Mouse (Mus musculus) hindbrain, embryonic 11.5 days (tissue): ENCODE results near the gene Per2. TPM values are rescaled to one million over a fixed set of nuclear protein-coding genes. Genes with fewer than 3 reads are reported as not detected.

Experiments used
- ATAC-seq: fragments of 200-750 bp; cut with Nextera tagmentation; 2 replicates; pipeline ENCODE4 v1.8.0; 2017; ENCODE audit warnings: mild to moderate bottlenecking, moderate TSS enrichment, moderate library complexity; ENCODE audit not compliant: low FRiP score
- DNase-seq: peaks from one replicate; pipeline ENCODE4 v3.0.0-alpha.2; 2015; ENCODE audit warnings: low spot score
- H3K27ac ChIP-seq: fragments of 300-500 bp; sonication (generic); 2 replicates; pipeline ENCODE4 v1.5.1; 2014; ENCODE audit warnings: mild to moderate bottlenecking, low read depth, low read length
- H3K27me3 ChIP-seq: fragments of 300-500 bp; sonication (generic); 2 replicates; pipeline ENCODE4 v1.6.1; 2014; ENCODE audit warnings: mild to moderate bottlenecking, low read length, moderate library complexity, mixed read lengths; ENCODE audit not compliant: control insufficient read depth, insufficient read depth
- H3K36me3 ChIP-seq: fragments of 300-500 bp; sonication (generic); 2 replicates; pipeline ENCODE4 v1.6.1; 2014; ENCODE audit warnings: mild to moderate bottlenecking, low read length, moderate library complexity, mixed read lengths; ENCODE audit not compliant: control insufficient read depth, insufficient read depth
- H3K4me1 ChIP-seq: fragments of 300-500 bp; sonication (generic); replicated peaks from 2 replicates; pipeline ENCODE4 v1.6.1; 2014; ENCODE audit warnings: low read length, mixed read lengths; ENCODE audit not compliant: control insufficient read depth, insufficient read depth
- H3K4me2 ChIP-seq: fragments of 300-500 bp; sonication (generic); replicated peaks from 2 replicates; pipeline ENCODE4 v1.6.1; 2014; ENCODE audit warnings: mild to moderate bottlenecking, low read depth, low read length
- H3K4me3 ChIP-seq: fragments of 300-500 bp; sonication (generic); 2 replicates; pipeline ENCODE4 v1.5.1; 2014; ENCODE audit warnings: low read depth, low read length
- H3K9ac ChIP-seq: fragments of 300-500 bp; sonication (generic); 2 replicates; pipeline ENCODE4 v1.6.1; 2014; ENCODE audit warnings: low read depth, low read length
- H3K9me3 ChIP-seq: fragments of 300-500 bp; sonication (generic); 2 replicates; pipeline ENCODE4 v1.6.1; 2016; ENCODE audit warnings: low read length; ENCODE audit not compliant: control insufficient read depth
- WGBS: fragments of 180-500 bp; shearing (Covaris S2); extraction: QIAGEN DNeasy Blood & Tissue Kit; methylation state at CpG from one replicate; pipeline ENCODE4 v1.1.7; 2014; 5-methylcytosine and 5-hydroxymethylcytosine counted together
- polyA plus RNA-seq: library from polyadenylated mRNA; unstranded; fragments of >200 nt; fragmentation: Nextera tagmentation; extraction: Ambion mirVana; gene quantifications from 2 replicates; pipeline ENCODE4 v1.2.1, GENCODE M21; 2014

Gene Per2
- polyA plus RNA-seq, 1 experiment from 2014 or later, result 2.8 TPM

DNA sequence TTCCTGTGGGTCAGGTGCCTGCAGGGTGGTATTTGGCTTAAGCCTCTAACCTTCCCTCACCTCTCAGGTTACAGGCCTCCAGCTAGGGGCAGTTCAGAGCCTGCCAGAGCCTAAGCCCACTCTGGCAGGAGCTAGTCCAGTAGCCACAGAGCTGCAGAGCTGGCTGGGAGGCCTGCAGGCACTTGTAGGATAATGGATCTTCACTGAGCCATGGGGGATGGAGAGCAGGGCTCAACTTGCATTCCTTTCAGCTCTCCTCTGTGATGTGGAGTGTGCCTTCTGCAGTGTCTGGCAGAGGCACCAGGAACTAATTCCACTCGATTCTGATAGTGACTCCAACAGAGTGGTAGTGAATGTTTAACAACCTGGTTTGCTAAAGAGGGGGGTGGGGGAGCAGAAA is 6.1 kb upstream of the Per2 start:
- no peak for ATAC-seq
- H3K9ac ChIP-seq, result no peak overlapping the region

DNA sequence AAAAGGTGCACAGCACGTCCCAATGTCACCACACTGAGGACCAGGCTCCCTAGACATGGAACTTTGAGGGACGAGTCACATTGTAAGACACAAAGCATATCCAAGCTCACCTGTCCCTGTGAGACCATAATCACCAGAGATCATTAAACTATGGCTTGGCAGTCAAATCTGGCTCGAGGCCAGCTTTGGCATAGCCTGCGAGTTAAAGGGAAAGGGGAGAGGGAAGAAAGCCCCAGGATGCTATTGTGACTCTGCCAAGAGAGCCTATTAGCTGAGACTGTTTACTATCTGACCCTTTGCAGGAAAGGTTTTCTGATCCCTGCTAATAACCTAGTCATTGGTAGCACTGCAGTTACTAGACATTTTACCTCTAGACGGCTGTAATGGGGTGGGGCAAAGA is 5.3 kb upstream of the Per2 start:
- H3K9ac ChIP-seq, result no peak overlapping the region

More for the DNA sequence above, 6.1 kb upstream of the Per2 start:
- Histone ChIP-seq H3K36me3 (no peaks in the 10 kb centered on the region), H3K4me3 (no peak overlapping the region), H3K4me2 (no peak overlapping the region), H3K27me3 (no peaks in the 10 kb centered on the region), H3K4me1 (no peaks in the 10 kb centered on the region), H3K9me3 (no peaks in the 10 kb centered on the region), H3K27ac (no peak overlapping the region)
- no peak for DNase-seq
- WGBS, result 19% methylated on average over 1 of the region's 1 CpGs

DNA sequence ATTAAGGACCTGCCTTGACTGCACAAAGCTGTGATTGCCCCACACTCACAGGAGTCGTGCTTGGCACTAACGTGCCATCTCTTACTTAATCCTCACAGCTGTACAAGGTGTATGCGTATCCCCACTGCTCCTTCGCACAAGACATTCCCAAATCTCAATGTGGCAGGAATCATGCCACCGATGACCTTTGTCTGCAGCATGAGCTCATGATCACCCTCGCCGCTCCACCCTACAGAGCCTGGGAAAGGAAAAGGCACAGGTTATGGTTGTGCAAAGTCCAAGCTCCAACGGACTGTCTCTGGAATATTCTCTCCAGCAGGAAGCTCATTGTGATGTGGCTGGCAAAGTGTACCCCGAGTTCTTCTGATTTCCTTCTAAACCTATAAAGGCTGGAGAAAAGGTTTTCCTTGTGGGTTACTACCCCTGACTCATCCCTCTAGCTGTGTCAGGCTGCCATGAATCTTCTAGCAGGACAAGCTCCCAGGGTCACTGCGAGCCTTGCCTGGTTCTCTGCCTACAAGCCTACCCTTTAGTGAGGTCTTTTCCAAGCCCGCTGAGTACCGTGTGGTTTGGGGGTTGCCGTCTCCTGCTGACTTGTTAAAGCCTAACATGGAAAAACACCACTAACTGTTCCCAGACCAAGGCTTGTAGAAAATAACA is 4.3 kb upstream of the Per2 start:
- DNase-seq (no peak), ATAC-seq (no peak)
- 89% methylated on average over 13 of the region's 13 CpGs for WGBS
- Histone ChIP-seq H3K27me3 (no peaks in the 10 kb centered on the region), H3K4me3 (no peak overlapping the region), H3K4me2 (no peak overlapping the region), H3K36me3 (no peaks in the 10 kb centered on the region), H3K9ac (no peak overlapping the region), H3K9me3 (no peaks in the 10 kb centered on the region), H3K4me1 (no peaks in the 10 kb centered on the region), H3K27ac (no peak overlapping the region)

More for the DNA sequence above, 5.3 kb upstream of the Per2 start:
- Histone ChIP-seq H3K36me3 (no peaks in the 10 kb centered on the region), H3K27ac (no peak overlapping the region), H3K4me3 (no peak overlapping the region), H3K27me3 (no peaks in the 10 kb centered on the region), H3K9me3 (no peaks in the 10 kb centered on the region), H3K4me1 (no peaks in the 10 kb centered on the region), H3K4me2 (no peak overlapping the region)
- DNase-seq (no peak), ATAC-seq (no peak)
- 71% methylated on average over 5 of the region's 5 CpGs for WGBS

DNA sequence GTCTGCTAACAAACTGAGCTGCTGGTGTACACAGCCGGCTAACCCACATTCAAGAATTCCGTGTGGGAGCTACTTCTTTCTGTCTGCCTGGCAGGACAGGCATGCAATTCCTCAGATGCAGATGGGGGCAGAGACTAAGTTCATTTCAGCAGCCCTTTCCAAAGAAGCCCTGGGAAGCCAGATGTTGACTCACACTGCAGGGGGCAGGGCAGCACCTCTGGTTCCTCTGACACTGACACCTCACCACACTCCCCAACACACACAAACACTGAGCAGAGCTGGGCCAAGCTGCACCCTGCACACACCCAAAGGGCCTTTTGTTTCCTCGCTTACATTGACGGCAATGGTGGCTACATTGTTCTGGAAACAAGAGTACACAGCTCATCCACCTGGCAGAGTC is 1.4 kb upstream of the Per2 start:
- H3K4me3 ChIP-seq, result no peak overlapping the region
- 30% methylated on average over 4 of the region's 4 CpGs for WGBS
- no peaks in the 10 kb centered on the region for H3K9me3 ChIP-seq
- no peak overlapping the region for H3K27ac ChIP-seq
- no peak overlapping the region for H3K9ac ChIP-seq
- H3K4me2 ChIP-seq, result no peak overlapping the region
- no peaks in the 10 kb centered on the region for H3K27me3 ChIP-seq
- peaks cover 5% of the 10 kb centered on the region; the same call in 1 of the 2 replicates for H3K4me1 ChIP-seq
- no peaks in the 10 kb centered on the region for H3K36me3 ChIP-seq
- DNase-seq (no peak), ATAC-seq (no peak)

DNA sequence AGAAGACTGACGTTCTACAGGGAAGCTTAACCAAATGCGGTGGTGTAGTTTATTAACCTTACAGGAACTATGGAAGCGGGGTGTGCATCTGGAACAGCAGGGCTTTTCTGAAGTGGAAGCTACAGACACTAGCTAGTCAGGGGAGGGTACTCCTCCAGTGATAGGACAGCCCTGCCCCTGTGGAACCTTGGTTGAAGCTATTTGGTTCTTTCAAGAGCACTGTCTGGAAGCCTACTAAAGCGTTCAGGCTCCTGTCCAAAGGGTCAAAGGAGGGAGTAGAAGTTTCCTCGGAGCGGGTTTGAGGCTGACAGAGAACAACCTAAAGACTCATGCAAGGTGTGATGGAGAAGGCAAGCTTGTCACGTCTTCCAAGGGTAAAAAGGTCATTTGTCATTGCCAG is 945 bp upstream of the Per2 start:
- no peaks in the 10 kb centered on the region for H3K9me3 ChIP-seq
- H3K36me3 ChIP-seq, result no peaks in the 10 kb centered on the region
- ATAC-seq (no peak), DNase-seq (no peak)
- no peak overlapping the region for H3K9ac ChIP-seq
- 0 out of 2 replicates have a peak overlapping the region, but pooled peaks have one; percentile 60 for H3K27ac ChIP-seq
- H3K4me1 ChIP-seq, result peaks cover 5% of the 10 kb centered on the region; the same call in 1 of the 2 replicates
- no peaks in the 10 kb centered on the region for H3K27me3 ChIP-seq
- H3K4me3 ChIP-seq, result peak overlapping the region; percentile 63
- 41% methylated on average over 7 of the region's 7 CpGs for WGBS
- H3K4me2 ChIP-seq, result peak overlapping the region; percentile 69

DNA sequence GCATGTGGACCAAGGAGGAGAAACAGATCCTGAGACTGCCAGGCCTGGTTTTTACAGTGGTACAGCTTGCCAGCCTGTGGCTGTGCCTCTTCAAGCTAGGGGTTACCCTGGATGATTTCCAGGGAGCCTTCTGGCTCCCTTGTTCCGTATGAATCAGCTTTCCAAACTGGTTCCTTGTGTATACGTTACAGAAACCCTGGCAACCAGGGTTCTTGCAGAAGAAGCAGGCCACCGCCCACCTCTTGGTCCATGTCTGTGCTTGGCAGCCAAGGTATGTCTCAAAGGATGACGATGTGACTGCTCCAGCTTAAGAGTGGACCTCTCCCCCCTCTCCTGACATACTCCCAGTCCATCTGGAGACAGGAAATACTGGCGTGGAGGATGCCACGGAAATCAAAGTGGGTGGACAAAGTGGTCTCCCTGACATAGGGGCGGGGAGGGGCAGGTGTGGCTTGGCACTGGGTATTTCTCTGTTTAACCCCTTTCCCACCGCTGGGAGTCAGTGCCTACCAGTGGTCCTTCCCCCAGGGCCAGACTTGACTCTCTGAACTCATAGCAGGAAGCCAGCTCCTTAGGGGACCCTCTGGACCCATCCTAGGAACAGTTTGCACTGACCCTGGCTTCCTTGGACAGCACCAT is 782 bp downstream of the Per2 start:
- Histone ChIP-seq H3K4me2 (peak overlapping the region; percentile 69), H3K9me3 (no peaks in the 10 kb centered on the region), H3K27ac (no peak overlapping the region), H3K36me3 (no peaks in the 10 kb centered on the region), H3K27me3 (no peaks in the 10 kb centered on the region), H3K4me3 (peak overlapping the region; percentile 63), H3K9ac (peak overlapping the region; percentile 45), H3K4me1 (peaks cover 5% of the 10 kb centered on the region; the same call in 1 of the 2 replicates)
- ATAC-seq, result peak; percentile 28
- WGBS, result 35% methylated on average over 8 of the region's 8 CpGs
- no peak for DNase-seq

DNA sequence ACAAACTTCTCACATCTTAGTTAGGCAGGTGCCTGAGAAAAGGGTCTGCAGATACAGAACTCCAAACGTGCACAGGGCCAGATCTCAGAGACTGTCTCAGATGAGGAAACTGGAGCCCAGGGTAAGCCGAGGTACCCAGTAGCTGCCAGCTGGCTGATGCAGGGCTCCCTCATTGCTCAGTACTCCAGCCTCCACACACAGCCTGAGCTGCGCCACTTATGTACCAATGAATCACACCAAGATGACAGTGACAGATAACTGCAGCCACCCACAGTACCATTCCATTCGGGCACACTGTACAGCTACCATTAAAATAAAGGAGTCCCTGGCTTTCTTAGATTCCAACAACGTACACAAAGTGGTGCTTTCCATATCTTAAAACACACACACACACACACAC is 1.4 kb downstream of the Per2 start:
- Histone ChIP-seq H3K9ac (no peak overlapping the region), H3K27me3 (no peaks in the 10 kb centered on the region), H3K4me1 (peaks cover 5% of the 10 kb centered on the region; the same call in 1 of the 2 replicates), H3K27ac (no peak overlapping the region), H3K4me2 (no peak overlapping the region), H3K4me3 (no peak overlapping the region), H3K36me3 (no peaks in the 10 kb centered on the region), H3K9me3 (no peaks in the 10 kb centered on the region)
- no peak for ATAC-seq
- no peak for DNase-seq
- WGBS, result 62% methylated on average over 5 of the region's 5 CpGs

DNA sequence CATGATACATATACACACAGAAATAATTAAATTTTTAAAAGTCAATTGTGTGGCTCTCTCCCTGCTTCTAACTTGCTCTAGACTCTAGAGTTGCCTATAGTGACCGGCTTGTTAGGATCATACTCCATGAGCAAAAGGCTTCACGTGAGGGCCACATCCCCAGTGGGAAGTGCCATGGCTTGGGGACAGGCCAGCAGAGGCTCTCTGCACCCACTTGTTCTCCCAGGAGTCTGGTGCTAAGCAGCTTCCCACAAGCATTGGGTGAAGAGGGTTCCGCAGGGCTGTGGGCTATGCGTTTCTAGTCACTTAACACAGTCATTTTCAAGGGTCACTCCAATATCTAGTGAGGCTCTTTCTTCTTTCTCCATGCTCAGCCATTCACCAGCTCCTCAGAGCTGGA is 2.0 kb downstream of the Per2 start:
- no peak overlapping the region for H3K4me2 ChIP-seq
- no peaks in the 10 kb centered on the region for H3K27me3 ChIP-seq
- no peak for ATAC-seq
- H3K9ac ChIP-seq, result no peak overlapping the region
- no peak overlapping the region for H3K4me3 ChIP-seq
- no peaks in the 10 kb centered on the region for H3K36me3 ChIP-seq
- no peak overlapping the region for H3K27ac ChIP-seq
- no peaks in the 10 kb centered on the region for H3K9me3 ChIP-seq
- no peak for DNase-seq
- H3K4me1 ChIP-seq, result peaks cover 5% of the 10 kb centered on the region; the same call in 1 of the 2 replicates
- WGBS, result 93% methylated on average over 4 of the region's 4 CpGs

DNA sequence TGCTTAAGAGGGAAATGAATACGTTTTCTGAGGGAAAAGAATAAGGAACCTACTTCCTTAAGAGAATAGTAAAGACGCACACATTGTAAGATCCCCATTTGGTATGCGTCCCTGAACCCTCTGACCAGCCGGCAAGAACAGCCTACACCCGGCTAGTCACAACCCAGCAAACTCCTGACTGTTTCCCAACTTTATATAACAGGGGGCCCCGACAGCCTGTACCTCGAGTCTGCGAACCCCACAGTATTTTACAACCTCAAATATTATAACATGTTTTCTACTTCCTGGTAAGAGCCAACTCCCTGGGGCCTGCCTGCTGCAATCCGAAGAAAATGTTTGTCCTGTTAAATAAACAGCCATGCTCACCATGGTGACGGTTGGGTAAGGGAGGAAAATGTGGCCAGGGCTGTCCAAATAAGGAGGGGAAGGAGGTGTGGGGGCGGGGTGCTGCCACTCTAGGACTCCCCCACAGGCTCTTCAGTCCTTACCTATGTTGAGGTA is 2.8 kb downstream of the Per2 start:
- 35% methylated on average over 11 of the region's 11 CpGs for WGBS
- no peaks in the 10 kb centered on the region for H3K36me3 ChIP-seq
- H3K27me3 ChIP-seq, result no peaks in the 10 kb centered on the region
- no peak overlapping the region for H3K27ac ChIP-seq
- H3K4me1 ChIP-seq, result peaks cover 5% of the 10 kb centered on the region; the same call in 1 of the 2 replicates
- peak; percentile 47 for DNase-seq
- H3K4me3 ChIP-seq, result no peak overlapping the region
- no peaks in the 10 kb centered on the region for H3K9me3 ChIP-seq
- ATAC-seq, result no peak
- no peak overlapping the region for H3K9ac ChIP-seq
- H3K4me2 ChIP-seq, result 0 out of 2 replicates have a peak overlapping the region, but pooled peaks have one; percentile 8
